19 mouse cellular contexts compared by ENCODE assay signal in the genomic region with DNA sequence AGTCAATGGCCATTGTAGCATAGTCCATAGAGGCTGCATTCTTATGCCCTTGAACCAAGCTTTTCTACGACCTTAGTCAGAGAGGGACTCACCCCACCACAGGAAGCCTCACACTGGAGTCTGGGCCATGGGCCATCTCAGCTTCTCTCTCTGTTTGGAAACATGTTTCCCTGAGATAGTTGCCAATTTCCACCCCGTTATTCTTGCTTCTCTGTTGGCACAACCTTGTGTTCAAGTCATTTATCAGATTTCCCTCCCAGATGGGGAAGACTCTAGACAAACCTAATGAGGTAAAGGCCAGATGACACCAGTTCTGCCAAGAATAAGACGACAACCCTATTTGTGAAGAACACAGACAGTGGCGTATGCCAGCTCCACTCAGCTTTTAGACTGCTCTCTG.
DNase-seq lines count a peak whose midpoint lies in the region; ATAC-seq and TF ChIP-seq lines count a peak whose summit lies in the region.
"Had no signal": no experiment of that assay in that cellular context is flagged by ENCODE, and none has a peak within 500 bp of the region (broad histone marks: within the 10 kb centered on the region; RNA-seq: fewer than 3 reads in every experiment).

No protein-coding gene starts in this region.

- WGBS in midbrain, postnatal 0 days: 73% methylated on average over 4 of the region's 4 CpGs
- WGBS in midbrain, embryonic 16.5 days: 84% methylated on average over 4 of the region's 4 CpGs

- DNase-seq in cerebellum, postnatal 14 days: peak; percentile 42 to 56
- DNase-seq in cerebellum, adult 11 months: no peak
- peak; percentile 22 for DNase-seq in layer of hippocampus, adult 9-11 months
- no peak for DNase-seq in layer of hippocampus, adult 2 months (ENCODE audit: low spot score in 2 of 2)
- DNase-seq in midbrain, postnatal 0 days (ENCODE audit: low spot score): peak; percentile 63
- no peak for DNase-seq in embryo, embryonic 10 days (ENCODE audit: low spot score)
- DNase-seq: gastrocnemius, postnatal 36 days; kidney, adult 2 months; kidney, postnatal 10 days; spleen, adult 18-20 months; thymus, postnatal 36 days had no signal

- no peaks in the 10 kb centered on the region for H3K36me3 ChIP-seq in midbrain, postnatal 0 days (ENCODE audit: insufficient read depth, low read length)
- H3K36me3 ChIP-seq in midbrain, embryonic 16.5 days (ENCODE audit: control insufficient read depth, insufficient read depth, low read length): no peaks in the 10 kb centered on the region
- H3K36me3 ChIP-seq: embryonic facial prominence, embryonic 15.5 days; G1E; limb, embryonic 15.5 days; liver, embryonic 15.5 days; neural tube, embryonic 12.5 days had no signal

- H3K4me3 ChIP-seq in layer of hippocampus, adult 2 months: no peak overlapping the region
- H3K4me3 ChIP-seq in midbrain, postnatal 0 days (ENCODE audit: low read depth, low read length): no peak overlapping the region
- H3K4me3 ChIP-seq in midbrain, embryonic 16.5 days (ENCODE audit: low read depth, low read length): no peak overlapping the region
- H3K4me3 ChIP-seq: embryonic facial prominence, embryonic 15.5 days; limb, embryonic 15.5 days; liver, embryonic 15.5 days; neural tube, embryonic 12.5 days had no signal

- no peak for ATAC-seq in midbrain, postnatal 0 days (ENCODE audit: low FRiP score)
- ATAC-seq in midbrain, embryonic 16.5 days: no peak
- ATAC-seq: inflammation-experienced regulatory T-cells, adult 6 months had no signal

- no peaks in the 10 kb centered on the region for H3K4me1 ChIP-seq in midbrain, postnatal 0 days (ENCODE audit: insufficient read depth, low read length)
- H3K4me1 ChIP-seq in midbrain, embryonic 16.5 days (ENCODE audit: control insufficient read depth, insufficient read depth, low read length): 0 out of 2 replicates have a peak, but pooled peaks cover 2% of the 10 kb centered on the region
- H3K4me1 ChIP-seq: embryonic facial prominence, embryonic 15.5 days; liver, embryonic 15.5 days; neural tube, embryonic 12.5 days had no signal

- no peak for TF ChIP-seq CTCF in layer of hippocampus, adult 2 months (conservative IDR thresholded peaks at IDR 0.05)
- TF ChIP-seq CTCF in midbrain, postnatal 0 days (IDR thresholded peaks at IDR 0.05): no peak

- H3K9ac ChIP-seq in midbrain, postnatal 0 days (replicated peaks; ENCODE audit: low read length, poor library complexity, severe bottlenecking): no peak overlapping the region
- H3K9ac ChIP-seq in midbrain, embryonic 16.5 days (ENCODE audit: low read depth, low read length): no peak overlapping the region
- H3K9ac ChIP-seq: embryonic facial prominence, embryonic 15.5 days; limb, embryonic 15.5 days; liver, embryonic 15.5 days; neural tube, embryonic 12.5 days had no signal

- no peak overlapping the region for H3K27ac ChIP-seq in layer of hippocampus, adult 2 months
- no peak overlapping the region for H3K27ac ChIP-seq in midbrain, postnatal 0 days (ENCODE audit: low read depth, low read length)
- no peak overlapping the region for H3K27ac ChIP-seq in midbrain, embryonic 16.5 days (ENCODE audit: low read length)
- H3K27ac ChIP-seq: embryonic facial prominence, embryonic 15.5 days; limb, embryonic 15.5 days; liver, embryonic 15.5 days; neural tube, embryonic 12.5 days had no signal

- no peaks in the 10 kb centered on the region for H3K9me3 ChIP-seq in midbrain, postnatal 0 days (ENCODE audit: low read length)
- no peaks in the 10 kb centered on the region for H3K9me3 ChIP-seq in midbrain, embryonic 16.5 days (replicated peaks; ENCODE audit: control insufficient read depth, low read length, poor library complexity, severe bottlenecking)
- H3K9me3 ChIP-seq: embryonic facial prominence, embryonic 15.5 days; limb, embryonic 15.5 days; liver, embryonic 15.5 days; neural tube, embryonic 12.5 days had no signal

- no peaks in the 10 kb centered on the region for H3K27me3 ChIP-seq in midbrain, postnatal 0 days (ENCODE audit: insufficient read depth, low read length)
- H3K27me3 ChIP-seq in midbrain, embryonic 16.5 days (ENCODE audit: control insufficient read depth, insufficient read depth, low read depth, low read length): no peaks in the 10 kb centered on the region
- H3K27me3 ChIP-seq: embryonic facial prominence, embryonic 15.5 days; liver, embryonic 15.5 days; neural tube, embryonic 12.5 days had no signal

- H3K4me2 ChIP-seq in midbrain, postnatal 0 days (ENCODE audit: low read depth, low read length, poor library complexity, severe bottlenecking): no peak overlapping the region
- no peak overlapping the region for H3K4me2 ChIP-seq in midbrain, embryonic 16.5 days (ENCODE audit: low read length)
- H3K4me2 ChIP-seq: embryonic facial prominence, embryonic 15.5 days; limb, embryonic 15.5 days; liver, embryonic 15.5 days; midbrain, embryonic 11.5 days; neural tube, embryonic 12.5 days had no signal

Comparison
In these comparisons a context has a peak if more than half of its experiments do, and no peak if none do; other contexts are left out.
1. DNase-seq: peak in cerebellum, postnatal 14 days (2 of 2), layer of hippocampus, adult 9-11 months (single experiment) and midbrain, postnatal 0 days (single experiment); none in cerebellum, adult 11 months (single experiment), layer of hippocampus, adult 2 months (0 of 2) and embryo, embryonic 10 days (single experiment).